Mouse (Mus musculus): ENCODE data around the gene Irf9. TPM values are rescaled to one million over a fixed set of nuclear protein-coding genes. Genes with fewer than 3 reads are reported as not detected.
A peak's percentile ranks its signal among the peaks of the same experiment; 100 is the strongest.

Irf9 gene
- polyA plus RNA-seq, 1 experiment from 2014 or later: 18.6 TPM

DNA sequence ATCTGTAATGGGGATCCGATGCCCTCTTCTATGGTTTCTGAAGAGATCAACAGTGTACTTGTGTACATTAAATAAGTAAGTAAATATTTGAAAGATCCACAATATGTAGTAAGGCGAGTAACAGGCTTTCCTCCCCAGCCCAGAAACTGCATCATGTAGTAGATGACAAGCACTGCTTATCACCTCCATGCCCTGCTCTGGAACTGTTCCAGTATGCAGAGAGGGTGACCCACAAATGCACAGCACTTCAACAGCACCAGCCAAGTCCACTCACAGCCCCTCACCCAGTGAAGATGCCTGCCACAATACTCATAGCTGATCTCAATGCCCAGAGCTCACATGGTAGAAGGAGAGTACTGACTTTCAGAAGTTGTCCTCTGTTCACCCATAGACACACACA, 32.8 kb upstream of the Irf9 start:
- DNase-seq: no peak
- WGBS (ENCODE audit: insufficient replicate concordance): 59% methylated on average over 2 of the region's 2 CpGs
- ATAC-seq: no peak
- Histone ChIP-seq H3K36me3 (replicated peaks; ENCODE audit: insufficient read depth, low read length) (peaks cover 37% of the 10 kb centered on the region), H3K27ac (ENCODE audit: low read depth) (peak overlapping the region; percentile 16; the same call in 1 of the 2 replicates), H3K27me3 (ENCODE audit: insufficient read depth, low read length) (no peaks in the 10 kb centered on the region), H3K9me3 (ENCODE audit: low read length) (no peaks in the 10 kb centered on the region), H3K4me2 (ENCODE audit: low read depth, low read length) (no peak overlapping the region), H3K9ac (replicated peaks) (no peak overlapping the region), H3K4me1 (ENCODE audit: insufficient read depth) (peaks cover 4% of the 10 kb centered on the region; the same call in 1 of the 2 replicates), H3K4me3 (ENCODE audit: low read depth, low read length) (no peak overlapping the region)
- no peak for TF ChIP-seq CTCF (IDR thresholded peaks at IDR 0.05; ENCODE audit: low read depth)
- no peak for TF ChIP-seq EP300 (IDR thresholded peaks at IDR 0.05; ENCODE audit: low read depth)

DNA sequence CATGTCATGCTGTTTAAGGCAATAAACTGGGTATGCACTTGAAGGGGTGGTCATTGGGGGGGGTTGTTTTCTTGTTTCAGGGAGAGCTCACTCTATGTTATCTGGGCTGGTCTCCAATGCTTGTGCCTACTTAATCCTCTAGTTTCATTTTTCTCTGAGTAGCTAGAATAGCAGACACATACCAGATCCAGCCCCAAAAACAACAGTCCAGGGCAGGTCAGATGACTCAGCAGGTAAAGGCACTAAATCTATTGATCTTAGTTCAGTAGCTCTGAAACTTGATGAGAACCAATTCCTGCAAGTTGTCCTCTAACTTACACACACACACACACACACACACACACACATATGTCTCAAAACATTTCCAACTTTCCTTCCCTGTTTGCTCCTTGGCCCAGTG, 31.6 kb upstream of the Irf9 start:
- H3K27ac ChIP-seq (ENCODE audit: low read depth): peak overlapping the region; percentile 51; the same call in 1 of the 2 replicates
- peak; percentile 53 for ATAC-seq

DNA sequence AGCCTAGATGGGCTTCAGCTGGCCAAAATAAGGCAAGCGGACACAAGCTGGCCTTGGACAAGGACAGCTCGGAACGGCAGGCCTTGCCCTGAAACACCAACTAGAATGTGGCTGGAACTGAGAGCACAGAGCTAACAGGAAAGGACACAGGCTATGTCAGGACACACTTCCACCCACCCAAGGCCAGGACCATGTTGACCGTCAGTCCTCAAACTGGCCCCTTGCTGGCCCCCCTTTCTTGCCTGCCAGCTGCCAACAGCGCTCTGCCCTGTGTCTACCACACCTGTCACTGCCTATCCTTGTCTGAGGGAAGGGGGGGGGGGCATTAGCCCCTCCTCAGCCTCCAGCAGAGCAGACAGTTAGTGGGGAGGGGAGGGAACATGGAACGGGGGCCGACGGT, 28.1 kb upstream of the Irf9 start, which contains the start of gene Fitm1:
Gene Fitm1 (plus strand): TSS at position 316 of the 400 bp plus-strand sequence.
- no peak within 1 kb of the TSS for H3K4me2 ChIP-seq (ENCODE audit: low read depth, low read length)

More for the DNA sequence above, 31.6 kb upstream of the Irf9 start:
- Histone ChIP-seq H3K4me1 (ENCODE audit: insufficient read depth) (peaks cover 4% of the 10 kb centered on the region; the same call in 1 of the 2 replicates), H3K9ac (replicated peaks) (no peak overlapping the region), H3K36me3 (replicated peaks; ENCODE audit: insufficient read depth, low read length) (peaks cover 25% of the 10 kb centered on the region), H3K4me2 (ENCODE audit: low read depth, low read length) (no peak overlapping the region), H3K9me3 (ENCODE audit: low read length) (no peaks in the 10 kb centered on the region), H3K27me3 (ENCODE audit: insufficient read depth, low read length) (no peaks in the 10 kb centered on the region), H3K4me3 (ENCODE audit: low read depth, low read length) (no peak overlapping the region)
- no peak for TF ChIP-seq CTCF (IDR thresholded peaks at IDR 0.05; ENCODE audit: low read depth)
- TF ChIP-seq EP300 (IDR thresholded peaks at IDR 0.05; ENCODE audit: low read depth): no peak
- DNase-seq: no peak

DNA sequence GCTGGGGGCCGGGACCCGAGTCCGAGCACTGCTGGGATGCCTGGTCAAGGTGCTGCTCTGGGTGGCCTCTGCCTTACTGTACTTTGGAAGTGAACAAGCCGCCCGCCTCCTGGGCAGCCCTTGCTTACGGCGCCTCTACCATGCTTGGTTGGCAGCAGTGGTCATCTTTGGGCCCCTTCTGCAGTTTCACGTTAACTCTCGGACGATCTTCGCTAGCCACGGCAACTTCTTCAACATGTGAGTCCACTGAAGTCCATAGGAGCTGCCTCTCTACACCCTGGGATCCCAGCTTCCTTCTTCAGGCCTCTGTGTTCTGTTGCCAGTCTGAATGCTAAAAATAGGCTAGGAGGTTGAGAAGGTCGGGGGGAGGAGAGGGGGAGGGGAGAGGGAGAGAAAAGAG, 27.7 kb upstream of the Irf9 start:
- Histone ChIP-seq H3K4me3 (ENCODE audit: low read depth, low read length) (no peak overlapping the region), H3K4me2 (ENCODE audit: low read depth, low read length) (no peak overlapping the region), H3K27me3 (ENCODE audit: insufficient read depth, low read length) (no peaks in the 10 kb centered on the region), H3K9ac (replicated peaks) (no peak overlapping the region), H3K36me3 (replicated peaks; ENCODE audit: insufficient read depth, low read length) (peaks cover 8% of the 10 kb centered on the region), H3K27ac (ENCODE audit: low read depth) (no peak overlapping the region), H3K4me1 (ENCODE audit: insufficient read depth) (peaks cover 21% of the 10 kb centered on the region), H3K9me3 (ENCODE audit: low read length) (no peaks in the 10 kb centered on the region)
- no peak for DNase-seq
- no peak for TF ChIP-seq EP300 (IDR thresholded peaks at IDR 0.05; ENCODE audit: low read depth)
- no peak for TF ChIP-seq CTCF (IDR thresholded peaks at IDR 0.05; ENCODE audit: low read depth)
- 72% methylated on average over 13 of the region's 13 CpGs for WGBS (ENCODE audit: insufficient replicate concordance)
- ATAC-seq: no peak

More for the DNA sequence above, 28.1 kb upstream of the Irf9 start, which contains the start of gene Fitm1:
- DNase-seq (no peak), ATAC-seq (no peak)
- Histone ChIP-seq H3K9me3 (ENCODE audit: low read length) (no peaks in the 10 kb centered on the region), H3K27ac (ENCODE audit: low read depth) (no peak within 1 kb of the TSS), H3K9ac (replicated peaks) (no peak within 1 kb of the TSS), H3K4me1 (ENCODE audit: insufficient read depth) (peaks cover 21% of the 10 kb centered on the region), H3K4me3 (ENCODE audit: low read depth, low read length) (no peak within 1 kb of the TSS), H3K36me3 (replicated peaks; ENCODE audit: insufficient read depth, low read length) (peaks cover 6% of the 10 kb centered on the region), H3K27me3 (ENCODE audit: insufficient read depth, low read length) (no peaks in the 10 kb centered on the region)
- no peak for TF ChIP-seq EP300 (IDR thresholded peaks at IDR 0.05; ENCODE audit: low read depth)
- TF ChIP-seq CTCF (IDR thresholded peaks at IDR 0.05; ENCODE audit: low read depth): no peak
- WGBS (ENCODE audit: insufficient replicate concordance): 70% methylated on average over 8 of the region's 8 CpGs

DNA sequence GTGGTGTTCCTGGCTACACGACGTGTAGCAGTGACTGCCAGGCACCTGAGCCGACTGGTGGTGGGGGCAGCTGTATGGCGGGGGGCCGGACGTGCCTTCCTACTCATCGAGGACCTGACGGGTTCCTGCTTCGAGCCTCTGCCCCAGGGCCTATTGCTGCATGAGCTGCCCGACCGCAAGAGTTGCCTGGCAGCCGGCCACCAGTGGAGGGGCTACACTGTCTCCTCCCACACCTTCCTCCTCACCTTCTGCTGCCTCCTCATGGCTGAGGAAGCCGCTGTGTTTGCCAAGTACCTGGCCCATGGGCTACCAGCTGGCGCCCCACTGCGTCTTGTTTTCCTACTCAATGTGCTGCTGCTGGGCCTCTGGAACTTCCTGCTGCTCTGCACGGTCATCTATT, 27.0 kb upstream of the Irf9 start:
- Histone ChIP-seq H3K27ac (ENCODE audit: low read depth) (no peak overlapping the region), H3K9ac (replicated peaks) (no peak overlapping the region), H3K27me3 (ENCODE audit: insufficient read depth, low read length) (no peaks in the 10 kb centered on the region), H3K36me3 (replicated peaks; ENCODE audit: insufficient read depth, low read length) (peaks cover 15% of the 10 kb centered on the region), H3K9me3 (ENCODE audit: low read length) (no peaks in the 10 kb centered on the region), H3K4me3 (ENCODE audit: low read depth, low read length) (no peak overlapping the region), H3K4me1 (ENCODE audit: insufficient read depth) (peaks cover 21% of the 10 kb centered on the region), H3K4me2 (ENCODE audit: low read depth, low read length) (no peak overlapping the region)
- WGBS (ENCODE audit: insufficient replicate concordance): 86% methylated on average over 16 of the region's 16 CpGs
- no peak for DNase-seq
- no peak for ATAC-seq
- no peak for TF ChIP-seq EP300 (IDR thresholded peaks at IDR 0.05; ENCODE audit: low read depth)

DNA sequence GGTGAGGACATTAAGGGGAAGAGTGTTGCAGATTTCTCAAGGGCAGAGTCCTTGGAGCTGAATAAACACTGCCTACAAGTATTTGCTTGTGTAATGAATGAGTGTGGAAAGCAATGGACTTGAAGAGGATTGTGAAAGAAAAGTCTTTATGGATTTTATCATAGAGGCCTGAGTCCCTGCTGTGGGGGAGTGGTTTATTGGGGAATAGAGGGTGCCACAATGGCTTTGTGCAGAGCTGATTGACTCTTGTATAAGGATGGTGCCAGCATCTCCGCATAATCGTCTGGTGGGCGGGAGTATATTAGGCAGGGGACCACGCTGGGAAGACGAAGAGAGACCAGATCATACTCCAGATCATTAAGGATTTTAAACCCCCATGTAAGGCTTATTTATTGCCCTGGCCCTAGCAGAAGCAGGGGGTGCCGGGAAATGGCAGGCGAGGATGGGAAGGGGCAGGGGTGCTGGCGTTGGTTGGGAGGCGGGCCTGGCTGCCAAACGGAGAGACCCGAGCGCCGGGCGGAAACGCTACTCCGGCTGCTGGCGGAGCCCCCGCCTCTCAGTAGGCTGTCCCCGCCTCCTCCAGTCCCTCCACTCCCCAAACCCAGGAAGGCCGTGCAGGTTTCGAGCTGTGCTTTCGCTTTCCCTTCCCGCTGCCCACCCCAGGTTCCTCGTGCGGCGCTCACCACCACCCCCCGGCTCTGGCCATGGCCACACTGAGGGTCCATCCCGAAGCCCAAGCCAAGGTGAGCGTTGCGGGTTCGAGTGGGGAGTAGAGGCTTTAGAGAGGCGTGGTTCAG, 25.3 kb upstream of the Irf9 start, which contains the start of gene Psme1:
Gene Psme1 (plus strand): TSS at position 253 of the 797 bp plus-strand sequence.
- WGBS (ENCODE audit: insufficient replicate concordance): under 1% methylated on average over 25 of the region's 32 CpGs
- Histone ChIP-seq H3K36me3 (replicated peaks; ENCODE audit: insufficient read depth, low read length) (peaks cover 22% of the 10 kb centered on the region), H3K4me2 (ENCODE audit: low read depth, low read length) (peak within 1 kb of the TSS; percentile 96), H3K4me1 (ENCODE audit: insufficient read depth) (peaks cover 21% of the 10 kb centered on the region), H3K27ac (ENCODE audit: low read depth) (peak within 1 kb of the TSS; percentile 85), H3K9me3 (ENCODE audit: low read length) (no peaks in the 10 kb centered on the region), H3K4me3 (ENCODE audit: low read depth, low read length) (peak within 1 kb of the TSS; percentile 80), H3K27me3 (ENCODE audit: insufficient read depth, low read length) (no peaks in the 10 kb centered on the region), H3K9ac (replicated peaks) (peak within 1 kb of the TSS; percentile 94)
- TF ChIP-seq CTCF (IDR thresholded peaks at IDR 0.05; ENCODE audit: low read depth) (no peak), EP300 (IDR thresholded peaks at IDR 0.05; ENCODE audit: low read depth) (peak; percentile 62)
- ATAC-seq (peak; percentile 83), DNase-seq (peak; percentile 83)

All from liver, postnatal 0 days (tissue).